Mouse (Mus musculus): ENCODE measurements around the gene Mcm10. TPM values are rescaled to one million over a fixed set of nuclear protein-coding genes. Genes with fewer than 3 reads are reported as not detected.
"Not testable (repeated sequence)": the region's sequence is repeated elsewhere in the genome, so short reads cannot be mapped to it uniquely, and the experiment has no call there.

Mcm10 gene
- polyA plus RNA-seq, 1 experiment from 2014 or later, result 3.7 TPM

- no peak for ATAC-seq (ENCODE audit: low FRiP score)
Measured at GRCm38 (mm10) chr2:4975807-4976206, 36.8 kb downstream of the Mcm10 start, which contains the start of gene Ucma. Ucma (plus strand) TSS chr2:4976122.

GRCm38 (mm10) chr2:4969083-4969482 lies 43.5 kb downstream of the Mcm10 start:
- WGBS, result 91% methylated on average over 1 of the region's 2 CpGs
- Histone ChIP-seq H3K27me3 (replicated peaks) (no peaks in the 10 kb centered on the region), H3K9me3 (replicated peaks) (no peaks in the 10 kb centered on the region), H3K27ac (replicated peaks) (no peak overlapping the region), H3K4me3 (replicated peaks) (no peak overlapping the region), H3K9ac (replicated peaks) (no peak overlapping the region), H3K4me1 (no peaks in the 10 kb centered on the region), H3K36me3 (no peaks in the 10 kb centered on the region), H3K4me2 (no peak overlapping the region)
- no peak for ATAC-seq (ENCODE audit: low FRiP score)

More at GRCm38 (mm10) chr2:4975807-4976206, 36.8 kb downstream of the Mcm10 start, which contains the start of gene Ucma:
- Histone ChIP-seq H3K4me2 (no peak within 1 kb of the TSS), H3K9me3 (replicated peaks) (no peaks in the 10 kb centered on the region), H3K4me1 (0 out of 2 replicates have a peak, but pooled peaks cover 3% of the 10 kb centered on the region), H3K27me3 (replicated peaks) (no peaks in the 10 kb centered on the region), H3K36me3 (no peaks in the 10 kb centered on the region), H3K4me3 (replicated peaks) (no peak within 1 kb of the TSS), H3K9ac (replicated peaks) (no peak within 1 kb of the TSS), H3K27ac (replicated peaks) (no peak within 1 kb of the TSS)
- WGBS, result 65% methylated on average over 5 of the region's 5 CpGs

GRCm38 (mm10) chr2:4967806-4968205 lies 44.8 kb downstream of the Mcm10 start:
- no peaks in the 10 kb centered on the region for H3K27me3 ChIP-seq (replicated peaks)
- 93% methylated on average over 2 of the region's 2 CpGs for WGBS
- H3K4me1 ChIP-seq, result no peaks in the 10 kb centered on the region
- ATAC-seq (ENCODE audit: low FRiP score), result no peak
- H3K36me3 ChIP-seq, result no peaks in the 10 kb centered on the region
- no peak overlapping the region for H3K4me2 ChIP-seq
- H3K9ac ChIP-seq (replicated peaks), result no peak overlapping the region
- no peaks in the 10 kb centered on the region for H3K9me3 ChIP-seq (replicated peaks)
- H3K27ac ChIP-seq (replicated peaks), result no peak overlapping the region
- H3K4me3 ChIP-seq (replicated peaks), result no peak overlapping the region

GRCm38 (mm10) chr2:4958039-4958438 lies 54.6 kb downstream of the Mcm10 start:
- Histone ChIP-seq H3K9ac (replicated peaks) (no peak overlapping the region), H3K9me3 (replicated peaks) (no peaks in the 10 kb centered on the region), H3K36me3 (no peaks in the 10 kb centered on the region), H3K4me2 (no peak overlapping the region), H3K27ac (replicated peaks) (no peak overlapping the region), H3K4me3 (replicated peaks) (no peak overlapping the region), H3K4me1 (no peaks in the 10 kb centered on the region), H3K27me3 (replicated peaks) (no peaks in the 10 kb centered on the region)
- 96% methylated on average over 12 of the region's 12 CpGs for WGBS
- no peak for ATAC-seq (ENCODE audit: low FRiP score)

GRCm38 (mm10) chr2:4954216-4954760 lies 58.3 kb downstream of the Mcm10 start:
- WGBS, result 89% methylated on average over 6 of the region's 6 CpGs

GRCm38 (mm10) chr2:4950986-4951385 lies 61.6 kb downstream of the Mcm10 start:
- Histone ChIP-seq H3K27ac (replicated peaks) (no peak overlapping the region), H3K4me3 (replicated peaks) (no peak overlapping the region), H3K9me3 (replicated peaks) (no peaks in the 10 kb centered on the region), H3K4me2 (no peak overlapping the region), H3K27me3 (replicated peaks) (no peaks in the 10 kb centered on the region), H3K9ac (replicated peaks) (no peak overlapping the region), H3K4me1 (no peaks in the 10 kb centered on the region), H3K36me3 (no peaks in the 10 kb centered on the region)
- 100% methylated on average over 2 of the region's 2 CpGs for WGBS
- no peak for ATAC-seq (ENCODE audit: low FRiP score)

More at GRCm38 (mm10) chr2:4954216-4954760, 58.3 kb downstream of the Mcm10 start:
- Histone ChIP-seq H3K4me1 (no peaks in the 10 kb centered on the region), H3K4me3 (replicated peaks) (no peak overlapping the region), H3K27me3 (replicated peaks) (no peaks in the 10 kb centered on the region), H3K27ac (replicated peaks) (no peak overlapping the region), H3K4me2 (no peak overlapping the region), H3K36me3 (no peaks in the 10 kb centered on the region), H3K9me3 (replicated peaks) (no peaks in the 10 kb centered on the region), H3K9ac (replicated peaks) (no peak overlapping the region)
- ATAC-seq (ENCODE audit: low FRiP score), result no peak

GRCm38 (mm10) chr2:4949691-4950090 lies 62.9 kb downstream of the Mcm10 start:
- H3K9me3 ChIP-seq (replicated peaks); H3K4me2 ChIP-seq; H3K9ac ChIP-seq (replicated peaks); H3K4me1 ChIP-seq; H3K36me3 ChIP-seq; H3K27me3 ChIP-seq (replicated peaks); H3K27ac ChIP-seq (replicated peaks); ATAC-seq (ENCODE audit: low FRiP score); H3K4me3 ChIP-seq (replicated peaks): not testable (repeated sequence)
- WGBS, result 91% methylated on average over 8 of the region's 8 CpGs

- Histone ChIP-seq H3K4me1 (no peaks in the 10 kb centered on the region), H3K4me2 (no peak overlapping the region), H3K4me3 (replicated peaks) (no peak overlapping the region), H3K27ac (replicated peaks) (no peak overlapping the region), H3K36me3 (peaks cover 37% of the 10 kb centered on the region), H3K27me3 (replicated peaks) (no peaks in the 10 kb centered on the region), H3K9ac (replicated peaks) (no peak overlapping the region), H3K9me3 (replicated peaks) (0 out of 2 replicates have a peak, but pooled peaks cover 4% of the 10 kb centered on the region)
- 94% methylated on average over 11 of the region's 11 CpGs for WGBS
- no peak for ATAC-seq (ENCODE audit: low FRiP score)
Measured at GRCm38 (mm10) chr2:4940861-4941260, 71.7 kb downstream of the Mcm10 start.

Other genes with a start within 250 kb of the Mcm10 start
- gene Sephs1, start 131.2 kb downstream of the Mcm10 start, polyA plus RNA-seq (2015; fragmentation: Nextera tagmentation; extraction: Ambion mirVana), result 43.8 and 48.0 TPM in 2 replicates
- 89.1 and 97.9 TPM in 2 replicates for gene Phyh, start 93.8 kb downstream of the Mcm10 start, polyA plus RNA-seq (2015; fragmentation: Nextera tagmentation; extraction: Ambion mirVana)
- 0.59 TPM in 1 of 2 replicates, not detected in the other for gene Ucma, start 36.7 kb downstream of the Mcm10 start, polyA plus RNA-seq (2015; fragmentation: Nextera tagmentation; extraction: Ambion mirVana)
- 18.9 and 20.1 TPM in 2 replicates for gene Optn, start 51.3 kb upstream of the Mcm10 start, polyA plus RNA-seq (2015; fragmentation: Nextera tagmentation; extraction: Ambion mirVana)
- 11.4 and 14.8 TPM in 2 replicates for gene Ccdc3, start 125.0 kb upstream of the Mcm10 start, polyA plus RNA-seq (2015; fragmentation: Nextera tagmentation; extraction: Ambion mirVana)

All from neural tube, embryonic 15.5 days (tissue).